Mouse (Mus musculus): ENCODE data around the gene Tnk2.

Gene Tnk2

GRCm38 (mm10) chr16:32659385-32659784 is 15.7 kb downstream of the Tnk2 start:
- DNase-seq (ENCODE audit: low spot score in 2 of 2): no peak

GRCm38 (mm10) chr16:32660095-32660494 is 16.4 kb downstream of the Tnk2 start:
- no peak for DNase-seq (ENCODE audit: low spot score in 2 of 2)

- DNase-seq (ENCODE audit: low spot score in 2 of 2): no peak
Measured at GRCm38 (mm10) chr16:32660557-32661321, 17.1 kb downstream of the Tnk2 start.

GRCm38 (mm10) chr16:32661493-32661921 is 17.8 kb downstream of the Tnk2 start:
- DNase-seq (ENCODE audit: low spot score in 2 of 2): no peak

GRCm38 (mm10) chr16:32662372-32662771 is 18.7 kb downstream of the Tnk2 start:
- no peak for DNase-seq (ENCODE audit: low spot score in 2 of 2)

GRCm38 (mm10) chr16:32663231-32663858 is 19.7 kb downstream of the Tnk2 start:
- DNase-seq (ENCODE audit: low spot score in 2 of 2): peak in 1 of 2 experiments; percentile 13

- DNase-seq (ENCODE audit: low spot score in 2 of 2): no peak
Measured at GRCm38 (mm10) chr16:32664211-32664610, 20.5 kb downstream of the Tnk2 start.

GRCm38 (mm10) chr16:32665851-32666665 is 22.4 kb downstream of the Tnk2 start:
- DNase-seq (ENCODE audit: low spot score in 2 of 2): peak; percentile 69 to 70

- peak in 1 of 2 experiments; percentile 18 for DNase-seq (ENCODE audit: low spot score in 2 of 2)
Measured at GRCm38 (mm10) chr16:32666671-32667551, 23.2 kb downstream of the Tnk2 start.

- DNase-seq (ENCODE audit: low spot score in 2 of 2): no peak
Measured at GRCm38 (mm10) chr16:32667552-32667872, 23.8 kb downstream of the Tnk2 start.

- no peak for DNase-seq (ENCODE audit: low spot score in 2 of 2)
Measured at GRCm38 (mm10) chr16:32668030-32668429, 24.4 kb downstream of the Tnk2 start.

GRCm38 (mm10) chr16:32668472-32668871 is 24.8 kb downstream of the Tnk2 start:
- peak in 1 of 2 experiments; percentile 67 for DNase-seq (ENCODE audit: low spot score in 2 of 2)

GRCm38 (mm10) chr16:32669243-32669642 is 25.6 kb downstream of the Tnk2 start:
- DNase-seq (ENCODE audit: low spot score in 2 of 2): no peak

- peak in 1 of 2 experiments; percentile 60 for DNase-seq (ENCODE audit: low spot score in 2 of 2)
Measured at GRCm38 (mm10) chr16:32670354-32671124, 26.9 kb downstream of the Tnk2 start.

- no peak for DNase-seq (ENCODE audit: low spot score in 2 of 2)
Measured at GRCm38 (mm10) chr16:32671206-32671887, 27.7 kb downstream of the Tnk2 start.

- no peak for DNase-seq (ENCODE audit: low spot score in 2 of 2)
Measured at GRCm38 (mm10) chr16:32672250-32672649, 28.6 kb downstream of the Tnk2 start.

- peak; percentile 18 to 40 for DNase-seq (ENCODE audit: low spot score in 2 of 2)
Measured at GRCm38 (mm10) chr16:32672861-32673560, 29.3 kb downstream of the Tnk2 start.

- no peak for DNase-seq (ENCODE audit: low spot score in 2 of 2)
Measured at GRCm38 (mm10) chr16:32674121-32674740, 30.6 kb downstream of the Tnk2 start.
